Mouse (Mus musculus) ES-Bruce4 (cell line): ENCODE measurements around the gene Dnajc6. TPM values are rescaled to one million over a fixed set of nuclear protein-coding genes. Genes with fewer than 3 reads are reported as not detected.

Experiments used
- H3K27ac ChIP-seq: 2 replicates; pipeline ENCODE4 v1.5.1; 2012; ENCODE audit warnings: low read length, inconsistent platforms; ENCODE audit not compliant: insufficient read depth
- H3K27me3 ChIP-seq: 2 replicates; pipeline ENCODE4 v1.6.1; 2012; ENCODE audit warnings: mild to moderate bottlenecking, low read length, inconsistent platforms; ENCODE audit not compliant: control insufficient read depth, poor library complexity, insufficient read depth, severe bottlenecking
- H3K36me3 ChIP-seq: 2 replicates; pipeline ENCODE4 v1.6.1; 2012; ENCODE audit warnings: inconsistent platforms, mild to moderate bottlenecking, low read length, moderate library complexity; ENCODE audit not compliant: control insufficient read depth, poor library complexity, insufficient read depth, severe bottlenecking
- H3K4me1 ChIP-seq: one replicate; pipeline ENCODE4 v1.8.1; 2011; ENCODE audit warnings: low read length; ENCODE audit not compliant: control insufficient read depth, insufficient read depth
- H3K4me3 ChIP-seq: 2 replicates; pipeline ENCODE4 v1.5.1; 2011; ENCODE audit warnings: low read depth, mild to moderate bottlenecking, low read length
- H3K9ac ChIP-seq: 2 replicates; pipeline ENCODE4 v1.6.1; 2012; ENCODE audit warnings: low read depth, mild to moderate bottlenecking, inconsistent platforms; ENCODE audit not compliant: poor library complexity, severe bottlenecking
- H3K9me3 ChIP-seq: replicated peaks from 2 replicates; pipeline ENCODE4 v1.6.1; 2012; ENCODE audit warnings: mild to moderate bottlenecking, low read length, inconsistent platforms; ENCODE audit not compliant: control insufficient read depth, poor library complexity, insufficient read depth, severe bottlenecking
- CTCF ChIP-seq: IDR thresholded peaks from one replicate; pipeline ENCODE4 v1.8.1; 2011; ENCODE audit warnings: low read depth, low read length
- EP300 ChIP-seq: IDR thresholded peaks from 2 replicates; pipeline ENCODE4 v1.6.1; 2011; ENCODE audit warnings: low read depth, low read length; ENCODE audit not compliant: insufficient read depth
- POLR2A ChIP-seq: IDR thresholded peaks from one replicate; pipeline ENCODE4 v1.8.1; 2011; ENCODE audit warnings: low read length; ENCODE audit not compliant: insufficient read depth
- polyA plus RNA-seq: library from polyadenylated mRNA; stranded (reverse); fragments of >200 nt; gene quantifications from 2 replicates; pipeline ENCODE4 v1.2.4, GENCODE M21; 2011; ENCODE audit warnings: low read depth; ENCODE audit not compliant: missing spikeins, insufficient read depth, insufficient read length

Dnajc6 gene
- polyA plus RNA-seq, 1 experiment = 15.5 TPM

DNA sequence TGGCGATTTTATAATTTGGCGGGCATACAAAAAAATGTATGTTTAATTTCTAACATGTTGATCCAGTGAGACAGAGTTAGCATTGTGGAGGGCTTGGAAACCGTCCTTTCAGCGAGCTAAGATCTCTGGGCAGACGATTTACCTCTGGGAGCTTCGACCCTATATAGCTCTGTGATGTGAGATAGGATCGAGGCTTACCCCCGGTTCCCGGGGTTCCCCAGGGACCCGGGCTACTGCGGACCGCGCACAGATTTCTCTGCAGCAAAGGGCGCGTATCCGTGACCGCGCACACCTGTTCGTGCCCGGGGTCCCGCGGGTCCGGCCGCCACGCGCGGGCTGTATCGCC lies 287 bp upstream of the Dnajc6 start:
- no peaks in the 10 kb centered on the region for H3K36me3 ChIP-seq
- no peak overlapping the region for H3K27ac ChIP-seq
- no peaks in the 10 kb centered on the region; the same call in 1 of the 2 replicates for H3K27me3 ChIP-seq
- H3K4me3 ChIP-seq = peak overlapping the region; percentile 91
- H3K9me3 ChIP-seq = no peaks in the 10 kb centered on the region
- peak overlapping the region; percentile 83 for H3K9ac ChIP-seq
- H3K4me1 ChIP-seq = no peaks in the 10 kb centered on the region
- TF ChIP-seq EP300 = no peak
- no peak for TF ChIP-seq CTCF
- no peak for TF ChIP-seq POLR2A

- Histone ChIP-seq H3K9me3 (no peaks in the 10 kb centered on the region), H3K4me3 (peak overlapping the region; percentile 91), H3K4me1 (no peaks in the 10 kb centered on the region), H3K36me3 (no peaks in the 10 kb centered on the region), H3K27ac (no peak overlapping the region), H3K27me3 (no peaks in the 10 kb centered on the region; the same call in 1 of the 2 replicates), H3K9ac (peak overlapping the region; percentile 83)
- TF ChIP-seq POLR2A (no peak), CTCF (no peak), EP300 (no peak)
Observed at GRCm38 (mm10) chr4:101497336-101497735, 888 bp downstream of the Dnajc6 start.

DNA sequence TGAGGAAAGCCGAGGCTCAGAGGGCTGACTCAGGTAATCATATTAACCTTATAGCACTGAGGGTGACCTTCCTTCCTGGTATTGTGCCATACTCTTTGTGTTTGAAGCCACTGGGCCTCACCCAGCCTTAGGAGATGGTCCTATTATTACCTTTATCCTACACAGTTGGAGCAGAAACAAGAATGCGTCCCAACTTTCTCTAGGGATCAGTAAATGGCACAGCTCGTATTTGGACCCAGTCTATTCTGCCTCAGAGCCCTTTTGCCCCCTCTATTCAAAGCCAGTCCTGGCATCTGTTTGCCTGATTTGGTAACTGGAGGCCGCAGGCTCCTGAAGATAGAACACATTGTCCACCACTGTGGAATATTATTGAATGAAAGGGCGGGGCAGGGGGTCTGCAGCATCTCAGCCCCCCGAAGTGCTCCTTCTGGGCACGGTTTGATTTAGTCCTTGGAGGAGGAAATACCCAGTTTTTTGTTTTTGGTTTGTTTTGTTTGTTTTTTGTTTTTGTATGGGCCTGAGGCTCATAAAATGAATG lies 8.1 kb downstream of the Dnajc6 start:
- Histone ChIP-seq H3K36me3 (no peaks in the 10 kb centered on the region), H3K9ac (no peak overlapping the region), H3K27me3 (no peaks in the 10 kb centered on the region), H3K4me1 (peaks cover 3% of the 10 kb centered on the region), H3K9me3 (no peaks in the 10 kb centered on the region), H3K4me3 (no peak overlapping the region), H3K27ac (no peak overlapping the region)
- TF ChIP-seq EP300 (no peak), CTCF (no peak), POLR2A (no peak)

- H3K4me3 ChIP-seq = no peak overlapping the region
- no peak overlapping the region for H3K27ac ChIP-seq
- H3K9me3 ChIP-seq = no peaks in the 10 kb centered on the region
- no peaks in the 10 kb centered on the region for H3K27me3 ChIP-seq
- TF ChIP-seq EP300 (no peak), POLR2A (no peak), CTCF (no peak)
- no peak overlapping the region for H3K9ac ChIP-seq
- peaks cover 3% of the 10 kb centered on the region for H3K4me1 ChIP-seq
- H3K36me3 ChIP-seq = no peaks in the 10 kb centered on the region
Observed at GRCm38 (mm10) chr4:101505966-101506365, 9.5 kb downstream of the Dnajc6 start.

GRCm38 (mm10) chr4:101506372-101506771 lies 9.9 kb downstream of the Dnajc6 start:
- TF ChIP-seq CTCF (no peak), POLR2A (no peak), EP300 (no peak)
- H3K4me1 ChIP-seq = peaks cover 3% of the 10 kb centered on the region
- H3K36me3 ChIP-seq = no peaks in the 10 kb centered on the region
- no peaks in the 10 kb centered on the region for H3K27me3 ChIP-seq
- H3K9me3 ChIP-seq = no peaks in the 10 kb centered on the region
- no peak overlapping the region for H3K27ac ChIP-seq
- no peak overlapping the region for H3K9ac ChIP-seq
- no peak overlapping the region for H3K4me3 ChIP-seq

DNA sequence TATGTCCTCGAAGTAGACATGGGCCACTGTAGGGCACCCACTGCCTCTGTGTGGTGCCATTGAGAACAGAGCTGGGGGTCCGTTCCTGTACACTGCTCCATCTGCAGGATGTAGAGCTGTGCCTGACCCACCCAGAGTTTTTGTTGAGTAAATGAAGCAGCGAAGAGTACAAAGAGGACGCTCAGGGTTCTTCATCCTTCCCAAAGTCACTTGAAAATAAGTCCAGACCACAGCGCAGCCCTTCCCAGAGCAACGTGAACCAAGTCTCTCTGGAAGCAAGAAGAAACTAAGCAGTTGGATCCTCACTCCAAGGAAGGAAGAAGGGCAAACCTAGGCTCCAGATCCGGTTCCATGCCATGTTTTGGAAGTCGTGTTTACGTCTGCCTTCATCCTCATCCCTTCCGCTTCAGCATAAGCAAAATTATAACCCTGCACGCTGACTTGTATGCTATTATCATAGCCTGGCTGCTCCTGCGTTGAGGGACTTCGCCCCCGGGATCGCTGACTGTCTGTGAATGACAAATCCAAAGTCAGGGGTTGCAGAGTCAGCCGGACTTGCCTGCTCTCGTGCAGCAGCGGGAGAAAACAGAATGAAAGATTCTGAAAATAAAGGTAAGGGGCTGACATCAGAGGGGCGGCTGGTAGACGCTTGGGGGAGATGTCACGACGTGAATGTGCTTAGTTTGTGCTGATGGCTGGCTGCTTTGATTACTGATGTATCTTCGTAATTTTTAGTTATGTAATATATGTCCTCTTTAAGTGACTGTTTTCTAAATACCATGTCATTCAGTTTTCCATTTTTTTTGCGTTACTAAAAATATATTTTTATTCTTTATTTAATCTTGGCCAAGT lies 11.3 kb downstream of the Dnajc6 start:
- Histone ChIP-seq H3K9me3 (no peaks in the 10 kb centered on the region), H3K27ac (peak overlapping the region; percentile 71), H3K4me3 (peak overlapping the region; percentile 70), H3K9ac (peak overlapping the region; percentile 20; the same call in 1 of the 2 replicates), H3K36me3 (no peaks in the 10 kb centered on the region), H3K27me3 (no peaks in the 10 kb centered on the region), H3K4me1 (peaks cover 3% of the 10 kb centered on the region)
- no peak for TF ChIP-seq CTCF
- TF ChIP-seq EP300 = peak; percentile 80; the same call in 1 of the 2 replicates
- TF ChIP-seq POLR2A = peak; percentile 24
